Mouse (Mus musculus) ZHBTc4 (cell line): ENCODE data around the gene Cubn.

ENCODE experiments used
- DNase-seq: peaks from one replicate; pipeline ENCODE4 v3.0.0-alpha.2; 2011; ENCODE audit warnings: low read depth, low spot score

Cubn gene

GRCm38 (mm10) chr2:13491734-13492133 is at the start of gene Cubn:
Cubn (minus strand) TSS chr2:13491813.
- DNase-seq: no peak

- DNase-seq: no peak
Observed at GRCm38 (mm10) chr2:13539860-13540259, 48.2 kb upstream of the Cubn start.

- DNase-seq: no peak
Observed at GRCm38 (mm10) chr2:13538704-13539377, 47.2 kb upstream of the Cubn start.

DNA sequence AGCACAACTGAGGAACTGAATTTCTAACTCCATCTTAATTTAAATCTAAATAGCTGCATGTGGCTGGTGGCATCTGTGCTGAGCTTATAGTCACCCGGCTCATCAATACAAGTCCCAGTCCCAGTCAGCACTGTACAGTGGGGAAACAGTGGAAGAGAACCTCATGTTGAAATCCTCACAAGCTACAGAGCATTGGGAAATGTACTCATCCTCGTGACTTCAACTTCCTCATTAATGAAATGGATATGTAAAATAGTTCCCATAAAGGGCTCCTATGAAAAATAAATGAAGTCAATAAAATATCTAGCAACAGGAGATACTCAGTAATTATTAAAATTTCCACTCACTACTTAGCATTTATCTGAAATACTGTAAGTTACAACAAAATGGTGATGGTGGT is 46.6 kb upstream of the Cubn start:
- DNase-seq: no peak

DNA sequence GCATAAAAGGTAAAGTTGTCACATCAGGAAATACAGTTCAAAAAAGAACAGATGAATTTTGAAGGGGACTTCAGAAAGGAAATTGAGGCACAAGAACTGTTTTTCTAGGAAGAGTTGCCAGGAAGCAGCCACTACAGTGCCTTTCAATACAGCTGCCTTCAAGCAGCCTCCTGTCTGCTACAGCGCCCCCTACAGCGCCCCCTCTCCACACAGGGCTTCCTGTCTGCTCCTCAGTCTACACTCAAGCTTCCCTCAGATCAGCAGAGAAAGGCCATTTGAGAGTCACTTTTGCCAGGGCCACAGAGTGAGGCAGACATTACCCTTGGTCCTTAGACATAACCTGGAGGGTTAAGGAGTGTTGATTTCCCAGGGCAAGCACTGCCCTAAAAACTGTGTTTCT is 46.1 kb upstream of the Cubn start:
- peak; percentile 67 for DNase-seq

GRCm38 (mm10) chr2:13536747-13537146 is 45.1 kb upstream of the Cubn start:
- DNase-seq: no peak

- no peak for DNase-seq
Observed at GRCm38 (mm10) chr2:13530639-13531038, 39.0 kb upstream of the Cubn start.

DNA sequence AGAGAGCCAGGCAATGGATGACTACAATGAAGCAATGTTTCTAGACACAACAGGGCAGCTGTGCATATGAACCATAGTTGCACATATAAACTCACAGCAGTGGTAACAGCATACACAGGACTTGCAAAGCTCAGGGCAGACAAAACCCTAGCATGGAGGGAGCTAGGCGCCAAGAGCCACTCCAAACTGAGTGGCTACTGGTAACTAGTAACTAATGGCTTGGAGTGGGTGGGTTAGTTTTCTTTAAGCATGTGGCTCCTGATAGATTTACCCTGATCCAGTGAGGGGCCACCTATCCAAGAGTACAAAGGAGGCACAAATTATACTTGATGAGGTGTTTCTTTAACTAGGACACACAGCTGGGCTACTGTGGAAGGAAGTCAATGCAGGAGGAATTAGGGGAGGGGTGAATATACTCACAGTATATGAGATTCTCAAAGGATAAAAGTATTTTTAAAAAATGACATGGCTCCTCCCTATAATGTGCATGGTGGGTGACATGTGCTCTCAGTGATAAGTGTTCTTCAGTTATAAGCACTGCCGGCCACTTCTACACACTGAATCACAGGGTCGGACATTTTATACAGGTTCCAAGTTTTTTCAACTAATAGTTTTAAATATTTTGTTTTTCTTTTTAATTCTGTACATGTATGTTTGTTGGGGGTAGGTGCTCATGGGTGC is 37.8 kb upstream of the Cubn start:
- no peak for DNase-seq

DNA sequence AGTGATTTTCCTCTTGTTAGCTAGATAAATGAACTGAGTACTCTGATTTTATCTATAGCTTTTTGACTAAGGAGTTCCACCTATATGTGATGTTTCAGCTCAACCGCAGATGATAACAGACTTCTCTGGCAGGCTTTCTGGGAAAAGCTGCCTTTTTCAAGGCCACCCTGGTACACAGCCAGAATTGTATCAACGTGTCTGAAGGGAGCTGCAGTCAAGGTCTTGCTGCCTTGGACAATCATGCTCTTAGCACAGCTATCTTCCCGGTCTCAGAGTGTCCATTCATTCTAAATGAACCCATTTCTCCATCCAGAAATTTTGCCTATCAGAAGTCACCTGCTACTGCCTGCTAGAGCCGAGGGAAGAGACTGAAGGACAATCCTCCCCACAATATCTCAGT is 35.9 kb upstream of the Cubn start:
- DNase-seq: no peak

GRCm38 (mm10) chr2:13527125-13527524 is 35.5 kb upstream of the Cubn start:
- no peak for DNase-seq

DNA sequence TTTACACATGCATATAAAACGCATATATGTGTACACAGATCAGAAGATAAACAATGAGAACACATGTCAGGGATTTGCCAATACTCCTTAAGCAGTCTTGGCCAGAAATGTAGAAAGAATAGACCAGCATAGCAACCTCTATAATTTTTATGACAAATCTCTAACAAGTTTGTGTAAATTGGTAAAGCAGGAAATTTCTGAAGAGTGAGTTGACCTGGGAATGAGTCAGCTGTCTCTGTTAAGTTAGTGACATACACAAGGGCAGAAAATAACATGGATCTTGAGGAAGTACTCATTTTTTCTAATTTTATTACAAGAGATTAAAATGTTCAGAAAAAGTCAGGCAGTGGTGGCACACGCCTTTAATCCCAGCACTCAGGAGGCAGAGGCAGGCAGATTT is 34.6 kb upstream of the Cubn start:
- no peak for DNase-seq

DNA sequence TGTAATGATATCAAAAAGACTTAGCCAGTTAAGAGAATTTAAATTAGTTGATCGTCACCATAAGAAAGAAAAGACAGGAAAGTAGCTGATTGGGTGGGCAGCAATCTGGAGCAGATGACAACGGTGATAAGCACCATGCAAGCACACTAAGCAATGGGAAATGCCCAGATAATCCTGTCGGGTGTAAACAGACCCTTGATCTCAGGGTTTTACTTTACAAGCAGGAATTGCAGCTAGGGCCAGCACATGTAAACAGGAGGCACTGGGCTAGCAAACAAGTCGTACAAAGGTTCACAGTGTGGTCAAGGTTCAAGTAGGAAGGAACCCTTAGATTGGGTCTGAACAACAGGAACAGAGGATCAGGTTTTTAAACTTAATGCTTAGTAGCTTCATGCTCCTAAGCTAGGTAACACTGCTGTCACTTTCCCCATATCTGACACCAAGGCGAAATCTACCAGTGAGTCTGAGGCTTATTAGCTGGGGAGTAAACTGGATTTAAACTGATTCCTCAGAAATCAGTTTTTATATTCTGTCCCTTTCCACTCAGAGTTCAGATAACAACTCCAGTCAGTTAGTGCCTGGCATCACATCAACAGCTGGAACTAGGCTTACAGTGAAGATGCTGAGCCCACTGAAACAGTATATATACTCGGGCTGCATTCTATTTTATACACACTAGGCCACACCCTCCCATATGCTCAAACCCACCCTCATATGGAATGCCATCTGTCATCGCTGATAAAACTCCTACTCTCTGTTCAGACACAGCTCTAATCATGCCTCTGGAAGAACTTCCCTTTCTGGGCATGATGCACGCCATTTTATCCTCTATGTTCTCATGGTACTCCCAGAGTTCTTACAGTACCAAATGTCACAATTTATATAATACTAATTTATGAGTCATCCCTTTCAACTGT is 32.2 kb upstream of the Cubn start:
- DNase-seq: no peak

GRCm38 (mm10) chr2:13522106-13522505 is 30.5 kb upstream of the Cubn start:
- no peak for DNase-seq

DNA sequence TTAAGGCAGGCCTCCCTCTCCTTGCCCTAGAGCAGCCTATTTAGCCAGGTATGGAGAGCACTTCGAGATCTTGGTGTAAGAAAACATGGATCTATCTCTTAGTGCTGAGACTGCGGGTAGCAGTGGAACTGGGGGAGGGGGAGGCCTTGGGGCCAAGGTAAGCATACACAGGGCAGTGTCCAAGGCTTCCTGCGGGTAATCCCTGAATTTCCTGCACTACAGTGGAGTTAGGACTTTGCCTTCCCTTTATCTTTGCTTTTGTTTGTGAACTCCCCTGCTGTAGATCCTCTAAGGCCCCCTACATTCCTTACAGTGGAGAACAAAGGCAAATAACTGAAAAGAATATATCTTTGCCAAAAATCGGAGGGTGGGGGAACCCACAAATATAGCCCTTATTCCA is 23.3 kb upstream of the Cubn start:
- no peak for DNase-seq

GRCm38 (mm10) chr2:13502717-13503116 is 11.1 kb upstream of the Cubn start:
- no peak for DNase-seq

DNA sequence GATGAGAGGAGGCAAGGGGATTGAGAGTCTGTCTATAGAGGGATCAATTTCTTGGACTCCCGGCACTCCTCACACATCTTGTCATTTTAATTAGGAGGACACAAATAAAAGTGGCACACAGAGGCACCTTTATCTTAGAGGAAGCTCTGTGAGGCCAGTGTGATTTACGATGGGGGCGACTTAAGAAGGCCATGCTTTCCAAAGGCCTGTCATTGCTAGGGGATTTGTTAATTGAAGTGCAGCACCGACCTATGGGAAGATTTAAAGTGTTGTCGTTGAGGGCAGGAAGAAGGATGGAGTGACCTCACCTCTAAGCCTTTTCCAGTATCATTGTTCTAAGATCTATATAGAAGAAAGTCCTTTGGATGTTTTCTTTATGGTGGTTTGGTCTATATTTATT is 9.9 kb upstream of the Cubn start:
- no peak for DNase-seq

GRCm38 (mm10) chr2:13500298-13500999 is 8.8 kb upstream of the Cubn start:
- DNase-seq: no peak

- no peak for DNase-seq
Observed at GRCm38 (mm10) chr2:13499196-13499595, 7.6 kb upstream of the Cubn start.

DNA sequence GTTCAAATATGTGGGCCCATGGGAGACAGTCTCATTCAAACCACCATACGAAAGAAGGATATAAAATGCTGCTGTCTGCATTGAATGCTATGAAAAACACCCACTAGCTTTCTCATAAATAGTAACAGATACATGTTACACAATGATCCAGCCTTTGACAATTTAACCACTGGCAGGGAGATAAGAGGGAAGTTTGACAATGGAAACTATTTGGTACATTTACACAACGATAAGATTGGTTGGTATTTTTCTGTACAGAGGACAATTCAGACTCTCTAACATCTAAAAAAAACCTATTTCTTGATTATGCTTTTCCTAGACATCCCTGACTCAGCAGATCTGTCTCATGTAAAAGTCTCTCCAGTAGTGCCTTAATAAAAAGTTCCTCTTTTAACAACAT is 4.5 kb upstream of the Cubn start:
- no peak for DNase-seq

DNA sequence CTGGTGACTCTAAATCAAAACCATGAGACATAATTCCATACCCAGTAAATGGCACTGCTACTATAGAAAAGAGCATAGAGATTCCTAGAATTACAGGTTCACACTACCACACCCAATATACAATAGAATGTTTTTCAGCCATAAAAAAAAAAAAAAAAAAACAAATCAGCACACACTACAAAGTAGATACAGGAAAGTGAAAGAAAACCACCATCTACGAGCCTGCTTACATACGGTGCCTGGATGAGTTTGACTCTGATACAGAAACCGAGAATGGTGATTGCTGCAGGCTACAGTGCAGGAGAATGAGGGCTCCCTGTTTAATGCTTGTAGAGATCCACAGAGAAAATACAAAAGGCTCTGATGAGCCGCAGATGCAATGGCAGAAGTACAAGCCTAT is 1.3 kb upstream of the Cubn start:
- no peak for DNase-seq

DNA sequence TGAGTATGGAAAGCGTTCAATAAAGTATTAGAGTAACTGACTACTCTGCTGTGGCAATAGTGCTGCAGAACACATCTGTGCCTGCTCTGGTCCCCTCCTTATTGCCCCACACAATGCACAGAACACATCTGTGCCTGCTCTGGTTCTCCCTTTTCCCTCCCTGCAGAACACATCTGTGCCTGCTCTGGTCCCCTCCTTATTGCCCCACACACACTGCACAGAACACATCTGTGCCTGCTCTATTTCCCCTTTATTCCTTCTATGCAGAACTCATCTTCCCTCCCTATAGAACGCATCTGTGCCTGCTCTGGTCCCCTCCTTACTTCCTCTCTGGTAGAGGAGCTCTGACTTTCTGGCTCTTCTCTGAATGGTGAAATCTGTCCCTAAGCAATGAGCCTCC is 1.1 kb downstream of the Cubn start:
- no peak for DNase-seq

- DNase-seq: peak; percentile 16
Observed at GRCm38 (mm10) chr2:13486470-13486869, 5.1 kb downstream of the Cubn start.
